8 mouse cellular contexts compared by ENCODE assay signal in genomic region chr9:85843031-85843890, GRCm38 (mm10). TPM values are rescaled to one million over a fixed set of nuclear protein-coding genes. Genes with fewer than 3 reads are reported as not detected.
DNase-seq lines count a peak whose midpoint lies in the region; ATAC-seq and TF ChIP-seq lines count a peak whose summit lies in the region.

No protein-coding gene starts in this region.

- peaks cover 11% of the 10 kb centered on the region for H3K4me1 ChIP-seq in hindbrain, embryonic 16.5 days (ENCODE audit: control insufficient read depth, insufficient read depth, low read depth, low read length)
- peaks cover 9% of the 10 kb centered on the region for H3K4me1 ChIP-seq in liver, embryonic 12.5 days

- H3ac ChIP-seq in myocyte (ENCODE audit: control insufficient read depth, insufficient read length): peak overlapping the region; percentile 47

- TF ChIP-seq POLR2A in myocyte (IDR thresholded peaks at IDR 0.05; ENCODE audit: insufficient read length, low read depth): peak; percentile 48

- H3K9me3 ChIP-seq in hindbrain, embryonic 16.5 days (ENCODE audit: control insufficient read depth, low read length): no peaks in the 10 kb centered on the region; the same call in 1 of the 2 replicates
- H3K9me3 ChIP-seq in liver, embryonic 12.5 days (replicated peaks): no peaks in the 10 kb centered on the region

- no peaks in the 10 kb centered on the region for H3K36me3 ChIP-seq in hindbrain, embryonic 16.5 days (ENCODE audit: control insufficient read depth, insufficient read depth, low read length)
- H3K36me3 ChIP-seq in liver, embryonic 12.5 days: no peaks in the 10 kb centered on the region
- peaks cover 8% of the 10 kb centered on the region for H3K36me3 ChIP-seq in myocyte (ENCODE audit: control insufficient read depth, insufficient read depth)

- H3K9ac ChIP-seq in hindbrain, embryonic 16.5 days (ENCODE audit: low read depth, low read length): peak overlapping the region; percentile 83
- no peak overlapping the region for H3K9ac ChIP-seq in liver, embryonic 12.5 days

- H3K79me2 ChIP-seq in myocyte (ENCODE audit: control insufficient read depth, insufficient read depth): peaks cover 18% of the 10 kb centered on the region

- WGBS in hindbrain, embryonic 16.5 days: under 1% methylated on average over 57 of the region's 65 CpGs
- under 1% methylated on average over 56 of the region's 65 CpGs for WGBS in liver, embryonic 12.5 days (ENCODE audit: insufficient replicate concordance)

- peak overlapping the region; percentile 84 for H3K27ac ChIP-seq in hindbrain, embryonic 16.5 days (ENCODE audit: low read depth, low read length)
- no peak overlapping the region for H3K27ac ChIP-seq in liver, embryonic 12.5 days

- peak; percentile 68 for ATAC-seq in hindbrain, embryonic 16.5 days
- 0 out of 2 replicates have a peak, but pooled peaks have one; percentile 35 for ATAC-seq in liver, embryonic 12.5 days

- DNase-seq in left cerebral cortex, postnatal 36 days (ENCODE audit: low spot score in 2 of 2): peak; percentile 18 to 25
- DNase-seq in left cerebral cortex, adult 9 months (ENCODE audit: low spot score in 2 of 2): no peak
- DNase-seq in cerebellum, postnatal 10 days: peak; percentile 69 to 72
- DNase-seq in gastrocnemius, postnatal 14 days: peak; percentile 59
- DNase-seq in c-Kit-positive CD71-positive TER-119-positive erythroid progenitor cells, embryonic 14.5 days (ENCODE audit: low spot score): no peak

- H3K27me3 ChIP-seq in hindbrain, embryonic 16.5 days (replicated peaks; ENCODE audit: control insufficient read depth, insufficient read depth, low read length): no peaks in the 10 kb centered on the region
- peaks cover 68% of the 10 kb centered on the region for H3K27me3 ChIP-seq in liver, embryonic 12.5 days (replicated peaks)
- no peaks in the 10 kb centered on the region for H3K27me3 ChIP-seq in myocyte (ENCODE audit: control insufficient read depth, insufficient read depth, insufficient read length)

- intact Hi-C loops in left cerebral cortex, postnatal 36 days (cut with DNase I): loop anchor here (5.0 kb wide), 1 partner anchor 609 kb away; no protein-coding TSS in a partner anchor
- intact Hi-C loops in gastrocnemius, postnatal 14 days (cut with DNase I; ENCODE audit: low total_unique reads): no loop called here

- H3K4me3 ChIP-seq in hindbrain, embryonic 16.5 days (ENCODE audit: low read length): peak overlapping the region; percentile 78
- H3K4me3 ChIP-seq in liver, embryonic 12.5 days: peak overlapping the region; percentile 55
- H3K4me3 ChIP-seq in myocyte: peak overlapping the region; percentile 76

- peak overlapping the region; percentile 96 for H3K4me2 ChIP-seq in hindbrain, embryonic 16.5 days (ENCODE audit: low read length)
- H3K4me2 ChIP-seq in liver, embryonic 12.5 days: peak overlapping the region; percentile 74
- H3K4me2 ChIP-seq in myocyte (ENCODE audit: low read depth): peak overlapping the region; percentile 88

TF ChIP-seq in myocyte, 11 proteins besides CTCF, POLR2A, EP300 and RAD21:
- TF ChIP-seq SRF (IDR thresholded peaks at IDR 0.05; ENCODE audit: control insufficient read depth, insufficient read length, low read depth) (no peak), MYOG (IDR thresholded peaks at IDR 0.05; ENCODE audit: control insufficient read depth in 1 of 3, insufficient read depth in 1 of 3, insufficient read length in 2 of 3, low read depth in 2 of 3) (no peak), USF1 (IDR thresholded peaks at IDR 0.05; ENCODE audit: low read depth) (no peak), E2F4 (IDR thresholded peaks at IDR 0.05; ENCODE audit: insufficient read depth) (no peak), POLR2AphosphoS2 (IDR thresholded peaks at IDR 0.05; ENCODE audit: insufficient read length, low read depth) (peak; percentile 62), CEBPB (IDR thresholded peaks at IDR 0.05; ENCODE audit: insufficient read depth, poor library complexity, severe bottlenecking) (no peak), REST (IDR thresholded peaks at IDR 0.05; ENCODE audit: insufficient read depth, insufficient read length) (no peak), MAX (IDR thresholded peaks at IDR 0.05; ENCODE audit: low read depth) (no peak), TCF12 (IDR thresholded peaks at IDR 0.05; ENCODE audit: insufficient read depth, poor library complexity, severe bottlenecking) (no peak), TCF3 (IDR thresholded peaks at IDR 0.05; ENCODE audit: insufficient read length, low read depth) (no peak), MYOD1 (IDR thresholded peaks at IDR 0.05; ENCODE audit: control insufficient read depth in 1 of 3, insufficient read length in 2 of 3, low read depth in 2 of 3) (peak in 1 of 3 experiments; percentile 58)

RNA-seq across cellular contexts. Expression of gene Tpbg, which starts 1.1 kb away (rescaled TPM):
- total RNA-seq in left cerebral cortex, postnatal 36 days (2021): 10 to 100 TPM; 25.7 to 27.8 TPM
- 1 to 10 TPM; 1.7 to 3.0 TPM for total RNA-seq in gastrocnemius, postnatal 14 days (2021)
- polyA plus RNA-seq in hindbrain, embryonic 16.5 days (2015; fragmentation: Nextera tagmentation; extraction: Ambion mirVana): 17.2 and 17.7 TPM in 2 replicates
- polyA plus RNA-seq in liver, embryonic 12.5 days (2016; fragmentation: Nextera tagmentation; extraction: Ambion mirVana): 1.2 and 1.5 TPM in 2 replicates
- polyA plus RNA-seq in myocyte (2012; fragmentation: generic; extraction: Trizol): 15.2 TPM

Comparison
In these comparisons a context has a peak if more than half of its experiments do, and no peak if none do; other contexts are left out.
1. DNase-seq: peak in left cerebral cortex, postnatal 36 days (2 of 2), cerebellum, postnatal 10 days (2 of 2) and gastrocnemius, postnatal 14 days (single experiment); none in left cerebral cortex, adult 9 months (0 of 2) and c-Kit-positive CD71-positive TER-119-positive erythroid progenitor cells, embryonic 14.5 days (single experiment).
2. Peak in every context shown above with its lines, with median percentiles within 50 percentile points of each other: H3K4me2 ChIP-seq and H3K4me3 ChIP-seq.